ENCODE assay signal across 9 mouse cellular contexts in the genomic region with DNA sequence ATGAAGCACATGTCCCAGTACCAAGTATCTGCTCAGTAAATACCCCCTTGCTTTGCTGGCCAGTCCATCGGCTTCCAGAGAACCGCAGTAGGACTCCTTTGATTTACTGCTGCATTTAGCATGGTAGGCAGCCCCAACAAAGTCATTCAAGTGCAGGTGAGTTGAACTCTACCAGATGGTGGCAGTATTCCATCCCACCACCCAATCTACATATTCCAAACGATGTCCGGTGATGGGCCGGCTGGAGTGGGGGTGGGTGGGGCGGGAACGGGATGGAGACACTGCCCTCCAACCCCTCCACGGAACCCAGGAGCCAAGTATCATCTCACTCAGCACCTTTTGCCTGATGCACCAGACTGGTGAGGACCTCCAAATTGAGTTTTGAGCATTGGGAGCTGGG. TPM values are rescaled to one million over a fixed set of nuclear protein-coding genes. Genes with fewer than 3 reads are reported as not detected.
DNase-seq lines count a peak whose midpoint lies in the region; ATAC-seq and TF ChIP-seq lines count a peak whose summit lies in the region.
"Had no signal": no experiment of that assay in that cellular context is flagged by ENCODE, and none has a peak within 500 bp of the region (broad histone marks: within the 10 kb centered on the region; RNA-seq: fewer than 3 reads in every experiment).

No protein-coding gene starts in this region.

- no peak for TF ChIP-seq CTCF in kidney, adult 2 months (conservative IDR thresholded peaks at IDR 0.05; ENCODE audit: insufficient read depth, insufficient read length, low read depth, low read length)

- H3K4me2 ChIP-seq in intestine, embryonic 14.5 days (ENCODE audit: low read length): peak overlapping the region; percentile 36

- no peaks in the 10 kb centered on the region for H3K27me3 ChIP-seq in kidney, adult 2 months (replicated peaks; ENCODE audit: control insufficient read depth, insufficient read depth, low read length)
- H3K27me3 ChIP-seq in intestine, embryonic 14.5 days (replicated peaks; ENCODE audit: control insufficient read depth, insufficient read depth, low read length): peaks cover 34% of the 10 kb centered on the region

- 14% methylated on average over 8 of the region's 8 CpGs for WGBS in kidney, adult 2 months
- WGBS in intestine, embryonic 14.5 days: 10% methylated on average over 8 of the region's 8 CpGs

- no peak for ATAC-seq in intestine, embryonic 14.5 days (replicated peaks; ENCODE audit: low FRiP score, low TSS enrichment, low read depth)

- peak; percentile 17 for DNase-seq in kidney, adult 2 months
- DNase-seq in kidney, postnatal 25 days: no peak
- no peak for DNase-seq in intestine, embryonic 14.5 days (ENCODE audit: low spot score)
- peak; percentile 40 for DNase-seq in neural tube, embryonic 10.5 days (ENCODE audit: extremely low spot score, low spot score)
- no peak for DNase-seq in left cerebral cortex, adult 11 months (ENCODE audit: low spot score)
- DNase-seq in natural killer cell, adult 2 months (ENCODE audit: low spot score in 2 of 2): no peak
- DNase-seq in lung, postnatal 25 days (ENCODE audit: low spot score): no peak

- H3K36me3 ChIP-seq in kidney, adult 2 months (ENCODE audit: control insufficient read depth, insufficient read depth, low read length): no peaks in the 10 kb centered on the region
- H3K36me3 ChIP-seq in intestine, embryonic 14.5 days (ENCODE audit: control insufficient read depth, insufficient read depth, low read length): no peaks in the 10 kb centered on the region

- no peak overlapping the region for H3K27ac ChIP-seq in kidney, adult 2 months (ENCODE audit: insufficient read depth, low read depth, low read length)
- H3K27ac ChIP-seq in brown adipose tissue, adult 24 weeks (replicated peaks; ENCODE audit: low read depth, low read length): no peak overlapping the region
- no peak overlapping the region for H3K27ac ChIP-seq in intestine, embryonic 14.5 days (ENCODE audit: low read depth)

- no peak overlapping the region for H3K9ac ChIP-seq in intestine, embryonic 14.5 days (ENCODE audit: low read length)

- TF ChIP-seq POLR2A in kidney, adult 2 months (IDR thresholded peaks at IDR 0.05; ENCODE audit: low read depth, low read length): no peak

- no peaks in the 10 kb centered on the region for H3K9me3 ChIP-seq in intestine, embryonic 14.5 days (ENCODE audit: control insufficient read depth, low read length)

- no peak overlapping the region for H3K4me3 ChIP-seq in kidney, adult 2 months (ENCODE audit: insufficient read depth, low read depth, low read length)
- H3K4me3 ChIP-seq in brown adipose tissue, adult 24 weeks (ENCODE audit: insufficient read depth, low read depth, low read length): peak overlapping the region; percentile 15; the same call in 1 of the 2 replicates
- no peak overlapping the region for H3K4me3 ChIP-seq in intestine, embryonic 14.5 days (ENCODE audit: low read depth, low read length)
- H3K4me3 ChIP-seq: myocyte had no signal

- no peaks in the 10 kb centered on the region for H3K4me1 ChIP-seq in kidney, adult 2 months (ENCODE audit: control insufficient read depth, insufficient read depth, low read length)
- no peaks in the 10 kb centered on the region for H3K4me1 ChIP-seq in brown adipose tissue, adult 24 weeks (ENCODE audit: control insufficient read depth, insufficient read depth, insufficient read length, low read length)
- peaks cover 24% of the 10 kb centered on the region for H3K4me1 ChIP-seq in intestine, embryonic 14.5 days (replicated peaks; ENCODE audit: control insufficient read depth, insufficient read depth, low read length)

RNA-seq across cellular contexts. Expression of a gene that starts 1.8 kb away (rescaled TPM):
- 2.4 and 2.6 TPM in 2 replicates for polyA plus RNA-seq in kidney, adult 2 months (2012; rRNA removed)
- polyA plus RNA-seq in brown adipose tissue, adult 24 weeks (2012; ENCODE audit: insufficient read depth, insufficient read length, missing spikeins): 1.9 TPM in 1 of 2 replicates, not detected in the other
- polyA plus RNA-seq in intestine, embryonic 14.5 days (2014; fragmentation: Nextera tagmentation; extraction: Ambion mirVana): 104 and 111 TPM in 2 replicates

RNA-seq across cellular contexts. Expression of a gene that starts 16.9 kb away (rescaled TPM):
- 0.34 and 0.37 TPM in 2 replicates for polyA plus RNA-seq in kidney, adult 2 months (2012; rRNA removed)
- polyA plus RNA-seq in brown adipose tissue, adult 24 weeks (2012; ENCODE audit: insufficient read depth, insufficient read length, missing spikeins): not detected in 2 replicates
- polyA plus RNA-seq in intestine, embryonic 14.5 days (2014; fragmentation: Nextera tagmentation; extraction: Ambion mirVana): 1.3 and 1.7 TPM in 2 replicates

RNA-seq across cellular contexts. Expression of a gene that starts 48.6 kb away (rescaled TPM):
- polyA plus RNA-seq in kidney, adult 2 months (2012; rRNA removed): 27.7 and 29.5 TPM in 2 replicates
- 14.9 and 17.4 TPM in 2 replicates for polyA plus RNA-seq in brown adipose tissue, adult 24 weeks (2012; ENCODE audit: insufficient read depth, insufficient read length, missing spikeins)
- polyA plus RNA-seq in intestine, embryonic 14.5 days (2014; fragmentation: Nextera tagmentation; extraction: Ambion mirVana): 39.0 and 42.3 TPM in 2 replicates

RNA-seq across cellular contexts. Expression of a gene that starts 52.0 kb away (rescaled TPM):
- polyA plus RNA-seq in kidney, adult 2 months (2012; rRNA removed): 0.58 TPM in 1 of 2 replicates, not detected in the other
- not detected in 2 replicates for polyA plus RNA-seq in brown adipose tissue, adult 24 weeks (2012; ENCODE audit: insufficient read depth, insufficient read length, missing spikeins)
- not detected in 2 replicates for polyA plus RNA-seq in intestine, embryonic 14.5 days (2014; fragmentation: Nextera tagmentation; extraction: Ambion mirVana)
- polyA plus RNA-seq: myocyte had no signal

RNA-seq across cellular contexts. Expression of a gene that starts 52.1 kb away (rescaled TPM):
- 97.9 and 124 TPM in 2 replicates for polyA plus RNA-seq in kidney, adult 2 months (2012; rRNA removed)
- polyA plus RNA-seq in brown adipose tissue, adult 24 weeks (2012; ENCODE audit: insufficient read depth, insufficient read length, missing spikeins): not detected in 2 replicates
- not detected in 2 replicates for polyA plus RNA-seq in intestine, embryonic 14.5 days (2014; fragmentation: Nextera tagmentation; extraction: Ambion mirVana)
- polyA plus RNA-seq: myocyte had no signal

Comparison
In these comparisons a context has a peak if more than half of its experiments do, and no peak if none do; other contexts are left out.
1. DNase-seq: peak in kidney, adult 2 months (single experiment) and neural tube, embryonic 10.5 days (single experiment); none in kidney, postnatal 25 days (0 of 2), intestine, embryonic 14.5 days (single experiment), left cerebral cortex, adult 11 months (single experiment), natural killer cell, adult 2 months (0 of 2) and lung, postnatal 25 days (single experiment).
2. RNA of a gene that starts 1.8 kb away (polyA plus RNA-seq): 104 to 111 TPM in intestine, embryonic 14.5 days; 2.4 to 2.6 TPM in kidney, adult 2 months and 1.9 TPM in brown adipose tissue, adult 24 weeks; every median in the first group is over 10 times any median in the second.